ENCODE assay signal across 8 mouse cellular contexts in the genomic region with DNA sequence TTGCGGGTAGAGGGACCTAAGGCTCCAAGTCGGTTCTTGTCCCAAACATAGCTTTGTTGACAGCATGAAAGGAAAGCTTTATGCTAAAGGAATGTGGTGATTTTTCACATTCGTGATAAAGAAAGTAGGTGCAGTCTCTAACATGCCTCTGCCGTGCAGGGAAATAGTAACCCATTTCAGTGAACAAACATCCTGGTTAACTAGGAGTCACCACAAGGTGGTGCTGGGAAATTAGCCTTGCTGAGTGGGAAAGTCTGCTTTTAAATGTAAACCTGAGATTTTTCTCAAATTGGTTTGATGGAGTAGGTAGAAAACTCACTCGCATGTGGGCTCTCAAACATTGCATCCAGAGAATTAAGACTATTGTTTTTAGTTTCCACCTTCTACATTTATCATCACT. TPM values are rescaled to one million over a fixed set of nuclear protein-coding genes. Genes with fewer than 3 reads are reported as not detected.
A peak's percentile ranks its signal among the peaks of the same experiment; 100 is the strongest.
DNase-seq lines count a peak whose midpoint lies in the region; ATAC-seq and TF ChIP-seq lines count a peak whose summit lies in the region.
"Had no signal": no experiment of that assay in that cellular context is flagged by ENCODE, and none has a peak within 500 bp of the region (broad histone marks: within the 10 kb centered on the region; RNA-seq: fewer than 3 reads in every experiment).

No protein-coding gene starts in this region.

- H3K9me3 ChIP-seq in hindbrain, embryonic 14.5 days (ENCODE audit: control insufficient read depth, low read length) = no peaks in the 10 kb centered on the region
- H3K9me3 ChIP-seq in hindbrain, embryonic 13.5 days = no peaks in the 10 kb centered on the region
- H3K9me3 ChIP-seq in stomach, embryonic 14.5 days (ENCODE audit: control insufficient read depth, low read depth, low read length) = no peaks in the 10 kb centered on the region

- TF ChIP-seq CTCF in cortical plate, adult 2 months (IDR thresholded peaks at IDR 0.05; ENCODE audit: extremely low read depth, insufficient read depth, low read length) = peak; percentile 32; the same call in 1 of the 2 replicates

- H3K4me2 ChIP-seq in hindbrain, embryonic 14.5 days (replicated peaks) = no peak overlapping the region
- no peak overlapping the region for H3K4me2 ChIP-seq in hindbrain, embryonic 13.5 days
- no peak overlapping the region for H3K4me2 ChIP-seq in stomach, embryonic 14.5 days (replicated peaks; ENCODE audit: low read depth, low read length)

- H3K27me3 ChIP-seq in hindbrain, embryonic 14.5 days (ENCODE audit: control insufficient read depth, insufficient read depth, low read length) = no peaks in the 10 kb centered on the region
- no peaks in the 10 kb centered on the region for H3K27me3 ChIP-seq in hindbrain, embryonic 13.5 days
- H3K27me3 ChIP-seq in stomach, embryonic 14.5 days (ENCODE audit: control insufficient read depth, insufficient read depth, low read length) = no peaks in the 10 kb centered on the region

- no peaks in the 10 kb centered on the region for H3K36me3 ChIP-seq in hindbrain, embryonic 14.5 days (replicated peaks; ENCODE audit: control insufficient read depth, insufficient read depth)
- no peaks in the 10 kb centered on the region for H3K36me3 ChIP-seq in hindbrain, embryonic 13.5 days
- no peaks in the 10 kb centered on the region for H3K36me3 ChIP-seq in stomach, embryonic 14.5 days (ENCODE audit: control insufficient read depth, insufficient read depth, low read length)

- WGBS in hindbrain, embryonic 14.5 days = 76% methylated on average over 5 of the region's 5 CpGs
- WGBS in hindbrain, embryonic 13.5 days = 76% methylated on average over 5 of the region's 5 CpGs
- 56% methylated on average over 5 of the region's 5 CpGs for WGBS in stomach, embryonic 14.5 days

- H3K9ac ChIP-seq in hindbrain, embryonic 14.5 days = no peak overlapping the region
- no peak overlapping the region for H3K9ac ChIP-seq in hindbrain, embryonic 13.5 days
- H3K9ac ChIP-seq in stomach, embryonic 14.5 days (replicated peaks; ENCODE audit: low read depth, low read length) = no peak overlapping the region

- H3K27ac ChIP-seq in hindbrain, embryonic 14.5 days = no peak overlapping the region
- H3K27ac ChIP-seq in hindbrain, embryonic 13.5 days = no peak overlapping the region
- no peak overlapping the region for H3K27ac ChIP-seq in cortical plate, adult 2 months (ENCODE audit: insufficient read depth, low read length)
- 0 out of 2 replicates have a peak overlapping the region, but pooled peaks have one; percentile 39 for H3K27ac ChIP-seq in stomach, embryonic 14.5 days (ENCODE audit: low read length)

- no peak for ATAC-seq in hindbrain, embryonic 14.5 days (ENCODE audit: low FRiP score)
- no peak for ATAC-seq in hindbrain, embryonic 13.5 days (ENCODE audit: low FRiP score)
- no peak for ATAC-seq in stomach, embryonic 14.5 days (ENCODE audit: insufficient number of reproducible peaks, insufficient read depth, low FRiP score, low read depth)

- H3K4me3 ChIP-seq in hindbrain, embryonic 14.5 days (replicated peaks; ENCODE audit: low read length) = no peak overlapping the region
- no peak overlapping the region for H3K4me3 ChIP-seq in hindbrain, embryonic 13.5 days
- H3K4me3 ChIP-seq in cortical plate, adult 2 months (ENCODE audit: insufficient read depth, low read length) = no peak overlapping the region
- no peak overlapping the region for H3K4me3 ChIP-seq in stomach, embryonic 14.5 days (ENCODE audit: low read depth, low read length)

- no peaks in the 10 kb centered on the region for H3K4me1 ChIP-seq in hindbrain, embryonic 14.5 days (replicated peaks; ENCODE audit: control insufficient read depth, insufficient read depth, low read length)
- no peaks in the 10 kb centered on the region for H3K4me1 ChIP-seq in hindbrain, embryonic 13.5 days (replicated peaks)
- H3K4me1 ChIP-seq in cortical plate, adult 2 months (ENCODE audit: control insufficient read depth, insufficient read depth, low read length) = peaks cover 2% of the 10 kb centered on the region; the same call in 1 of the 2 replicates
- peaks cover 30% of the 10 kb centered on the region for H3K4me1 ChIP-seq in stomach, embryonic 14.5 days (ENCODE audit: control insufficient read depth, insufficient read depth, low read length)

- peak; percentile 63 for DNase-seq in hindbrain, embryonic 14.5 days (ENCODE audit: low spot score)
- DNase-seq in retina, embryonic 14.5 days (ENCODE audit: low spot score) = peak; percentile 26
- no peak for DNase-seq in retina, postnatal 1 day
- no peak for DNase-seq in ovary, postnatal 10 days (ENCODE audit: low spot score)
- DNase-seq: adrenal gland, adult 8-10 months had no signal

- no peak for TF ChIP-seq POLR2A in cortical plate, adult 2 months (IDR thresholded peaks at IDR 0.05; ENCODE audit: extremely low read depth, insufficient read depth, low read length)

RNA-seq across cellular contexts. Expression of a gene that starts 43.0 kb away (rescaled TPM):
- polyA plus RNA-seq in hindbrain, embryonic 14.5 days (2014; fragmentation: Nextera tagmentation; extraction: Ambion mirVana) = 0.88 and 1.2 TPM in 2 replicates
- 0.91 and 1.1 TPM in 2 replicates for polyA plus RNA-seq in hindbrain, embryonic 13.5 days (2015; fragmentation: Nextera tagmentation; extraction: Ambion mirVana)
- polyA plus RNA-seq in cortical plate, adult 2 months (2012; rRNA removed) = 0.92 and 1.1 TPM in 2 replicates
- 0.45 and 1.2 TPM in 2 replicates for polyA plus RNA-seq in stomach, embryonic 14.5 days (2014; fragmentation: Nextera tagmentation; extraction: Ambion mirVana)

Comparison
In these comparisons a context has a peak if more than half of its experiments do, and no peak if none do; other contexts are left out.
1. DNase-seq: peak in hindbrain, embryonic 14.5 days (single experiment) and retina, embryonic 14.5 days (single experiment); none in retina, postnatal 1 day (single experiment) and ovary, postnatal 10 days (single experiment).